Mouse (Mus musculus) limb, embryonic 12.5 days (tissue): ENCODE results near the gene Snrnp70. TPM values are rescaled to one million over a fixed set of nuclear protein-coding genes. Genes with fewer than 3 reads are reported as not detected.

Source experiments
- ATAC-seq: fragments of 200-750 bp; cut with Nextera tagmentation; 2 replicates; pipeline ENCODE4 v1.8.0; 2017; ENCODE audit warnings: low read depth, moderate TSS enrichment; ENCODE audit not compliant: insufficient number of reproducible peaks, insufficient read depth, low FRiP score, low TSS enrichment
- H3K27ac ChIP-seq: fragments of 300-500 bp; sonication (generic); 2 replicates; pipeline ENCODE4 v1.5.1; 2016; ENCODE audit warnings: mild to moderate bottlenecking, moderate library complexity
- H3K27me3 ChIP-seq: fragments of 300-500 bp; sonication (generic); 2 replicates; pipeline ENCODE4 v1.6.1; 2016; ENCODE audit warnings: mild to moderate bottlenecking, moderate library complexity
- H3K36me3 ChIP-seq: fragments of 300-500 bp; sonication (generic); 2 replicates; pipeline ENCODE4 v1.6.1; 2016; ENCODE audit warnings: mild to moderate bottlenecking, moderate library complexity
- H3K4me1 ChIP-seq: fragments of 300-500 bp; sonication (generic); replicated peaks from 2 replicates; pipeline ENCODE4 v1.6.1; 2016
- H3K4me2 ChIP-seq: fragments of 300-500 bp; sonication (generic); 2 replicates; pipeline ENCODE4 v1.6.1; 2016; ENCODE audit warnings: mild to moderate bottlenecking, moderate library complexity
- H3K4me3 ChIP-seq: fragments of 300-500 bp; sonication (generic); replicated peaks from 2 replicates; pipeline ENCODE4 v1.5.1; 2016; ENCODE audit warnings: mild to moderate bottlenecking
- H3K9ac ChIP-seq: fragments of 300-500 bp; sonication (generic); replicated peaks from 2 replicates; pipeline ENCODE4 v1.6.1; 2016; ENCODE audit warnings: mild to moderate bottlenecking, moderate library complexity
- H3K9me3 ChIP-seq: fragments of 300-500 bp; sonication (generic); 2 replicates; pipeline ENCODE4 v1.6.1; 2016; ENCODE audit warnings: mild to moderate bottlenecking, moderate library complexity
- WGBS: fragments of 180-500 bp; shearing (Covaris S2); methylation state at CpG from one replicate; pipeline ENCODE4 v1.1.7; 2016; 5-methylcytosine and 5-hydroxymethylcytosine counted together
- polyA plus RNA-seq: library from polyadenylated mRNA; unstranded; fragments of >200 nt; fragmentation: Nextera tagmentation; extraction: Ambion mirVana; gene quantifications from 2 replicates; pipeline ENCODE4 v1.2.1, GENCODE M21; 2016

Snrnp70 gene
- 341 and 347 TPM in 2 replicates for polyA plus RNA-seq

- H3K4me3 ChIP-seq = peak within 1 kb of the TSS; percentile 86
- ATAC-seq = peak; percentile 96
- H3K27me3 ChIP-seq = no peaks in the 10 kb centered on the region
- peaks cover 31% of the 10 kb centered on the region for H3K36me3 ChIP-seq
- H3K4me2 ChIP-seq = peak within 1 kb of the TSS; percentile 98
- WGBS = under 1% methylated on average over 60 of the region's 60 CpGs
- H3K9ac ChIP-seq = peak within 1 kb of the TSS; percentile 96
- peaks cover 16% of the 10 kb centered on the region for H3K4me1 ChIP-seq
- H3K27ac ChIP-seq = peak within 1 kb of the TSS; percentile 100
- H3K9me3 ChIP-seq = no peaks in the 10 kb centered on the region
These were observed at the start of gene Snrnp70 for GRCm38 (mm10) chr7:45395578-45396336. Gene Snrnp70 (minus strand): TSS chr7:45395742.

- ATAC-seq = no peak
- peaks cover 73% of the 10 kb centered on the region for H3K36me3 ChIP-seq
- H3K4me3 ChIP-seq = no peak overlapping the region
- H3K9ac ChIP-seq = no peak overlapping the region
- no peaks in the 10 kb centered on the region for H3K27me3 ChIP-seq
- no peak overlapping the region for H3K4me2 ChIP-seq
- no peaks in the 10 kb centered on the region for H3K9me3 ChIP-seq
- 86% methylated on average over 22 of the region's 22 CpGs for WGBS
- H3K27ac ChIP-seq = no peak overlapping the region
- no peaks in the 10 kb centered on the region; the same call in 1 of the 2 replicates for H3K4me1 ChIP-seq
These were observed 48.2 kb upstream of the Snrnp70 start for GRCm38 (mm10) chr7:45443526-45444420.

- no peaks in the 10 kb centered on the region for H3K9me3 ChIP-seq
- peak within 1 kb of the TSS; percentile 48 for H3K4me2 ChIP-seq
- peak within 1 kb of the TSS; percentile 8; the same call in 1 of the 2 replicates for H3K4me3 ChIP-seq
- no peaks in the 10 kb centered on the region for H3K27me3 ChIP-seq
- ATAC-seq = no peak
- H3K36me3 ChIP-seq = peaks cover 32% of the 10 kb centered on the region
- peaks cover 41% of the 10 kb centered on the region for H3K4me1 ChIP-seq
- H3K9ac ChIP-seq = peak within 1 kb of the TSS; percentile 13; the same call in 1 of the 2 replicates
- H3K27ac ChIP-seq = peak within 1 kb of the TSS; percentile 24; the same call in 1 of the 2 replicates
- WGBS = 12% methylated on average over 19 of the region's 19 CpGs
These were observed 42.2 kb upstream of the Snrnp70 start, which contains the start of gene Ruvbl2 for GRCm38 (mm10) chr7:45437521-45438276. Gene Ruvbl2 (minus strand): TSS chr7:45438096.

GRCm38 (mm10) chr7:45437046-45437445, 41.5 kb upstream of the Snrnp70 start:
- WGBS = 24% methylated on average over 6 of the region's 6 CpGs
- Histone ChIP-seq H3K4me1 (peaks cover 43% of the 10 kb centered on the region), H3K4me2 (peak overlapping the region; percentile 48), H3K27ac (peak overlapping the region; percentile 24; the same call in 1 of the 2 replicates), H3K9ac (no peak overlapping the region), H3K4me3 (peak overlapping the region; percentile 8; the same call in 1 of the 2 replicates), H3K9me3 (no peaks in the 10 kb centered on the region), H3K36me3 (peaks cover 29% of the 10 kb centered on the region), H3K27me3 (no peaks in the 10 kb centered on the region)
- no peak for ATAC-seq

GRCm38 (mm10) chr7:45436444-45436843, 40.9 kb upstream of the Snrnp70 start:
- Histone ChIP-seq H3K27me3 (no peaks in the 10 kb centered on the region), H3K4me3 (no peak overlapping the region), H3K27ac (no peak overlapping the region), H3K4me2 (peak overlapping the region; percentile 95), H3K9me3 (no peaks in the 10 kb centered on the region), H3K4me1 (peaks cover 43% of the 10 kb centered on the region), H3K9ac (0 out of 2 replicates have a peak overlapping the region, but pooled peaks have one; percentile 1), H3K36me3 (peaks cover 31% of the 10 kb centered on the region)
- no peak for ATAC-seq
- 86% methylated on average over 5 of the region's 5 CpGs for WGBS

GRCm38 (mm10) chr7:45435038-45435437, 39.5 kb upstream of the Snrnp70 start:
- no peak; the same call in 1 of the 2 replicates for ATAC-seq
- H3K4me2 ChIP-seq = peak overlapping the region; percentile 95
- no peaks in the 10 kb centered on the region for H3K9me3 ChIP-seq
- peaks cover 43% of the 10 kb centered on the region for H3K4me1 ChIP-seq
- 3% methylated on average over 16 of the region's 16 CpGs for WGBS
- H3K9ac ChIP-seq = peak overlapping the region; percentile 76
- H3K36me3 ChIP-seq = peaks cover 31% of the 10 kb centered on the region
- peak overlapping the region; percentile 46 for H3K27ac ChIP-seq
- peak overlapping the region; percentile 87 for H3K4me3 ChIP-seq
- no peaks in the 10 kb centered on the region for H3K27me3 ChIP-seq

GRCm38 (mm10) chr7:45434203-45435015, 38.9 kb upstream of the Snrnp70 start, which contains the start of gene Gys1:
Gene Gys1 (plus strand): TSS chr7:45434844.
- WGBS = under 1% methylated on average over 45 of the region's 45 CpGs

GRCm38 (mm10) chr7:45433835-45434202, 38.3 kb upstream of the Snrnp70 start:
- Histone ChIP-seq H3K9ac (peak overlapping the region; percentile 84), H3K27me3 (no peaks in the 10 kb centered on the region), H3K9me3 (no peaks in the 10 kb centered on the region), H3K36me3 (peaks cover 34% of the 10 kb centered on the region), H3K4me3 (peak overlapping the region; percentile 87), H3K4me1 (peaks cover 43% of the 10 kb centered on the region), H3K4me2 (peak overlapping the region; percentile 95), H3K27ac (peak overlapping the region; percentile 90)
- WGBS = 3% methylated on average over 7 of the region's 7 CpGs
- ATAC-seq = no peak

More at GRCm38 (mm10) chr7:45434203-45435015, 38.9 kb upstream of the Snrnp70 start, which contains the start of gene Gys1:
- peaks cover 43% of the 10 kb centered on the region for H3K4me1 ChIP-seq
- H3K36me3 ChIP-seq = peaks cover 31% of the 10 kb centered on the region
- H3K9ac ChIP-seq = peak within 1 kb of the TSS; percentile 84
- peak within 1 kb of the TSS; percentile 95 for H3K4me2 ChIP-seq
- no peaks in the 10 kb centered on the region for H3K9me3 ChIP-seq
- H3K27ac ChIP-seq = peak within 1 kb of the TSS; percentile 90
- H3K4me3 ChIP-seq = peak within 1 kb of the TSS; percentile 87
- no peaks in the 10 kb centered on the region for H3K27me3 ChIP-seq
- peak; percentile 94 for ATAC-seq

GRCm38 (mm10) chr7:45426556-45426955, 31.0 kb upstream of the Snrnp70 start:
- ATAC-seq = no peak
- Histone ChIP-seq H3K4me3 (no peak overlapping the region), H3K4me2 (no peak overlapping the region), H3K9ac (no peak overlapping the region), H3K4me1 (no peaks in the 10 kb centered on the region), H3K36me3 (peaks cover 98% of the 10 kb centered on the region), H3K27me3 (0 out of 2 replicates have a peak, but pooled peaks cover under 1% of the 10 kb centered on the region), H3K27ac (no peak overlapping the region), H3K9me3 (no peaks in the 10 kb centered on the region)
- WGBS = 94% methylated on average over 8 of the region's 8 CpGs

- ATAC-seq = no peak
- WGBS = 91% methylated on average over 14 of the region's 14 CpGs
- Histone ChIP-seq H3K4me2 (no peak overlapping the region), H3K9me3 (no peaks in the 10 kb centered on the region), H3K27me3 (peaks cover 54% of the 10 kb centered on the region), H3K27ac (no peak overlapping the region), H3K4me3 (no peak overlapping the region), H3K9ac (no peak overlapping the region), H3K4me1 (peaks cover 26% of the 10 kb centered on the region), H3K36me3 (peaks cover 56% of the 10 kb centered on the region)
These were observed 25.7 kb upstream of the Snrnp70 start for GRCm38 (mm10) chr7:45421194-45421593.
